ENCODE assay signal across 14 mouse cellular contexts in genomic region chr4:141524658-141525057, GRCm38 (mm10). TPM values are rescaled to one million over a fixed set of nuclear protein-coding genes. Genes with fewer than 3 reads are reported as not detected.
DNase-seq lines count a peak whose midpoint lies in the region; ATAC-seq and TF ChIP-seq lines count a peak whose summit lies in the region.
"Had no signal": no experiment of that assay in that cellular context is flagged by ENCODE, and none has a peak within 500 bp of the region (broad histone marks: within the 10 kb centered on the region; RNA-seq: fewer than 3 reads in every experiment).

No protein-coding gene starts in this region.

- DNase-seq in heart, postnatal 36 days: no peak
- DNase-seq in G1E (ENCODE audit: low spot score): no peak
- DNase-seq in Muller cell, postnatal 12 days (ENCODE audit: inconsistent ontology term): peak; percentile 79
- DNase-seq in liver, embryonic 13.5 days: no peak
- no peak for DNase-seq in cerebellum, postnatal 25 days
- DNase-seq in hindbrain, postnatal 0 days (ENCODE audit: low spot score): no peak
- no peak for DNase-seq in retina, embryonic 14.5 days (ENCODE audit: low spot score)
- DNase-seq: cerebellum, postnatal 14 days; retina, postnatal 1 day had no signal

- WGBS in heart, embryonic 14.5 days: 7% methylated on average over 6 of the region's 6 CpGs
- 19% methylated on average over 6 of the region's 6 CpGs for WGBS in liver, embryonic 13.5 days (ENCODE audit: insufficient replicate concordance)
- WGBS in hindbrain, postnatal 0 days: 67% methylated on average over 6 of the region's 6 CpGs

- H3K4me1 ChIP-seq in heart, embryonic 14.5 days (ENCODE audit: control insufficient read depth in 2 of 2, insufficient read depth in 2 of 2, low read length in 2 of 2): peaks cover 13 to 40% of the 10 kb centered on the region in 2 experiments
- H3K4me1 ChIP-seq in G1E (ENCODE audit: insufficient read depth, low read depth, low read length): peaks cover 41% of the 10 kb centered on the region
- H3K4me1 ChIP-seq in liver, embryonic 13.5 days (replicated peaks): peaks cover 64% of the 10 kb centered on the region
- H3K4me1 ChIP-seq in hindbrain, postnatal 0 days (ENCODE audit: insufficient read depth, low read length): no peaks in the 10 kb centered on the region

- peak overlapping the region; percentile 50 for H3K9ac ChIP-seq in heart, embryonic 14.5 days (ENCODE audit: low read length)
- H3K9ac ChIP-seq in liver, embryonic 13.5 days: peak overlapping the region; percentile 34; the same call in 1 of the 2 replicates
- H3K9ac ChIP-seq in hindbrain, postnatal 0 days (replicated peaks; ENCODE audit: low read length): no peak overlapping the region
- H3K9ac ChIP-seq: embryonic facial prominence, embryonic 15.5 days; neural tube, embryonic 13.5 days had no signal

- no peak overlapping the region for H3K4me3 ChIP-seq in heart, embryonic 14.5 days (ENCODE audit: control insufficient read depth in 1 of 2, insufficient read depth in 1 of 2, low read depth in 1 of 2, low read length in 2 of 2)
- no peak overlapping the region for H3K4me3 ChIP-seq in G1E (ENCODE audit: low read depth, low read length)
- no peak overlapping the region for H3K4me3 ChIP-seq in liver, embryonic 13.5 days (replicated peaks)
- no peak overlapping the region for H3K4me3 ChIP-seq in hindbrain, postnatal 0 days (ENCODE audit: low read length)
- H3K4me3 ChIP-seq: embryonic facial prominence, embryonic 15.5 days; limb, embryonic 10.5 days; neural tube, embryonic 13.5 days had no signal

- H3K9me3 ChIP-seq in heart, embryonic 14.5 days (ENCODE audit: control insufficient read depth, low read length): no peaks in the 10 kb centered on the region
- no peaks in the 10 kb centered on the region for H3K9me3 ChIP-seq in G1E (replicated peaks)
- H3K9me3 ChIP-seq in liver, embryonic 13.5 days (replicated peaks): no peaks in the 10 kb centered on the region
- H3K9me3 ChIP-seq in hindbrain, postnatal 0 days (ENCODE audit: low read length): no peaks in the 10 kb centered on the region
- H3K9me3 ChIP-seq: limb, embryonic 10.5 days; neural tube, embryonic 13.5 days had no signal

- intact Hi-C loops in heart, postnatal 36 days (cut with DNase I): no loop called here

- no peak for TF ChIP-seq CTCF in G1E (IDR thresholded peaks at IDR 0.05; ENCODE audit: low read depth, low read length)
- TF ChIP-seq CTCF in hindbrain, postnatal 0 days (IDR thresholded peaks at IDR 0.05; ENCODE audit: low read depth): no peak

- H3K4me2 ChIP-seq in heart, embryonic 14.5 days (ENCODE audit: low read length): no peak overlapping the region
- H3K4me2 ChIP-seq in liver, embryonic 13.5 days: peak overlapping the region; percentile 2; the same call in 1 of the 2 replicates
- no peak overlapping the region for H3K4me2 ChIP-seq in hindbrain, postnatal 0 days (ENCODE audit: low read depth, low read length)
- H3K4me2 ChIP-seq: embryonic facial prominence, embryonic 15.5 days; neural tube, embryonic 13.5 days had no signal

- no peak for ATAC-seq in heart, embryonic 14.5 days (ENCODE audit: insufficient number of reproducible peaks, insufficient read depth, low FRiP score, low read depth)
- ATAC-seq in G1E (ENCODE audit: extremely low read depth, insufficient number of reproducible peaks, low FRiP score, poor library complexity, severe bottlenecking): peak; percentile 57; the same call in 1 of the 2 replicates
- peak; percentile 67 for ATAC-seq in liver, embryonic 13.5 days (ENCODE audit: low read depth)
- no peak for ATAC-seq in hindbrain, postnatal 0 days
- ATAC-seq: hindbrain, embryonic 16.5 days had no signal

- H3K27ac ChIP-seq in heart, embryonic 14.5 days (replicated peaks in 1 of 2; ENCODE audit: control insufficient read depth in 1 of 2, insufficient read depth in 1 of 2, low read depth in 2 of 2, low read length in 2 of 2): peak overlapping the region in 1 of 2 experiments; percentile 59; a peak in 2 of 4 replicates
- H3K27ac ChIP-seq in liver, embryonic 13.5 days: peak overlapping the region; percentile 32
- H3K27ac ChIP-seq in hindbrain, postnatal 0 days: no peak overlapping the region
- H3K27ac ChIP-seq: embryonic facial prominence, embryonic 15.5 days; limb, embryonic 10.5 days; neural tube, embryonic 13.5 days had no signal

- H3K36me3 ChIP-seq in heart, embryonic 14.5 days (ENCODE audit: control insufficient read depth, insufficient read depth, low read length): peaks cover 25% of the 10 kb centered on the region
- H3K36me3 ChIP-seq in G1E (replicated peaks): peaks cover 76% of the 10 kb centered on the region
- peaks cover 28% of the 10 kb centered on the region for H3K36me3 ChIP-seq in liver, embryonic 13.5 days
- peaks cover 22% of the 10 kb centered on the region for H3K36me3 ChIP-seq in hindbrain, postnatal 0 days (ENCODE audit: insufficient read depth, low read length)

- no peaks in the 10 kb centered on the region for H3K27me3 ChIP-seq in heart, embryonic 14.5 days (ENCODE audit: control insufficient read depth, insufficient read depth, low read length)
- H3K27me3 ChIP-seq in G1E (ENCODE audit: insufficient read depth, low read length): no peaks in the 10 kb centered on the region
- H3K27me3 ChIP-seq in liver, embryonic 13.5 days: no peaks in the 10 kb centered on the region
- no peaks in the 10 kb centered on the region for H3K27me3 ChIP-seq in hindbrain, postnatal 0 days (ENCODE audit: insufficient read depth, low read length)
- H3K27me3 ChIP-seq: embryonic facial prominence, embryonic 15.5 days; neural tube, embryonic 13.5 days had no signal

RNA-seq across cellular contexts. Expression of gene Spen, which starts 13.7 kb away (rescaled TPM):
- 9.6 and 10.7 TPM in 2 replicates for polyA plus RNA-seq in heart, embryonic 14.5 days (2014; fragmentation: Nextera tagmentation; extraction: Ambion mirVana)
- total RNA-seq in heart, postnatal 36 days (2021): 10 to 100 TPM; 31.1 to 32.4 TPM
- total RNA-seq in G1E (2014; fragmentation: Nextera tagmentation): 100 and 118 TPM in 2 replicates
- total RNA-seq in G1E (2017): 19.2 and 21.4 TPM in 2 replicates
- 149 and 188 TPM in 2 replicates for polyA plus RNA-seq in G1E (2012)
- 4.2 and 4.8 TPM in 2 replicates for polyA plus RNA-seq in liver, embryonic 13.5 days (2015; fragmentation: Nextera tagmentation; extraction: Ambion mirVana)
- 16.9 and 17.4 TPM in 2 replicates for total RNA-seq in hindbrain, postnatal 0 days (2014; rRNA removed)
- polyA plus RNA-seq in hindbrain, postnatal 0 days (2015; fragmentation: Nextera tagmentation; extraction: Ambion mirVana): 11.0 and 13.0 TPM in 2 replicates

Comparison
In these comparisons a context has a peak if more than half of its experiments do, and no peak if none do; other contexts are left out.
1. ATAC-seq: peak in G1E (single experiment) and liver, embryonic 13.5 days (single experiment); none in heart, embryonic 14.5 days (single experiment) and hindbrain, postnatal 0 days (single experiment).
2. RNA of gene Spen, which starts 13.7 kb away (polyA plus RNA-seq): 149 to 188 TPM in G1E; 11.0 to 13.0 TPM in hindbrain, postnatal 0 days, 9.6 to 10.7 TPM in heart, embryonic 14.5 days and 4.2 to 4.8 TPM in liver, embryonic 13.5 days; every median in the first group is over 10 times any median in the second.